Mouse (Mus musculus): ENCODE data around the gene Crispld2. TPM values are rescaled to one million over a fixed set of nuclear protein-coding genes. Genes with fewer than 3 reads are reported as not detected.

Gene Crispld2
- polyA plus RNA-seq, 1 experiment from 2014 or later, result 12.2 TPM

- Histone ChIP-seq H3K4me1 (replicated peaks; ENCODE audit: insufficient read depth, low read length) (peaks cover 17% of the 10 kb centered on the region; the same call in 1 of the 2 replicates), H3K9ac (ENCODE audit: low read depth, low read length) (peak overlapping the region; percentile 23; the same call in 1 of the 2 replicates), H3K36me3 (ENCODE audit: insufficient read depth, low read length) (no peaks in the 10 kb centered on the region), H3K27ac (no peak overlapping the region), H3K4me3 (replicated peaks; ENCODE audit: low read depth, low read length) (no peak overlapping the region), H3K27me3 (ENCODE audit: insufficient read depth, low read length) (no peaks in the 10 kb centered on the region), H3K4me2 (ENCODE audit: low read length) (peak overlapping the region; percentile 16; the same call in 1 of the 2 replicates), H3K9me3 (replicated peaks; ENCODE audit: low read length) (no peaks in the 10 kb centered on the region)
- DNase-seq (ENCODE audit: low spot score) (no peak), ATAC-seq (replicated peaks; ENCODE audit: low FRiP score, low read depth) (peak; percentile 26; the same call in 1 of the 2 replicates)
- WGBS, result 40% methylated on average over 7 of the region's 7 CpGs
- no peak for TF ChIP-seq CTCF (IDR thresholded peaks at IDR 0.05; ENCODE audit: low read depth)
Observed at GRCm38 (mm10) chr8:119994114-119994513, 1.9 kb downstream of the Crispld2 start.

GRCm38 (mm10) chr8:119994556-119994955 is 2.3 kb downstream of the Crispld2 start:
- Histone ChIP-seq H3K36me3 (ENCODE audit: insufficient read depth, low read length) (no peaks in the 10 kb centered on the region), H3K27ac (no peak overlapping the region), H3K27me3 (ENCODE audit: insufficient read depth, low read length) (no peaks in the 10 kb centered on the region), H3K9me3 (replicated peaks; ENCODE audit: low read length) (no peaks in the 10 kb centered on the region), H3K4me2 (ENCODE audit: low read length) (peak overlapping the region; percentile 16; the same call in 1 of the 2 replicates), H3K4me3 (replicated peaks; ENCODE audit: low read depth, low read length) (no peak overlapping the region), H3K9ac (ENCODE audit: low read depth, low read length) (no peak overlapping the region), H3K4me1 (replicated peaks; ENCODE audit: insufficient read depth, low read length) (peaks cover 17% of the 10 kb centered on the region; the same call in 1 of the 2 replicates)
- DNase-seq (ENCODE audit: low spot score) (no peak), ATAC-seq (replicated peaks; ENCODE audit: low FRiP score, low read depth) (no peak)
- 32% methylated on average over 6 of the region's 6 CpGs for WGBS
- no peak for TF ChIP-seq CTCF (IDR thresholded peaks at IDR 0.05; ENCODE audit: low read depth)

GRCm38 (mm10) chr8:119997266-119997665 is 5.0 kb downstream of the Crispld2 start:
- no peaks in the 10 kb centered on the region for H3K36me3 ChIP-seq (ENCODE audit: insufficient read depth, low read length)
- ATAC-seq (replicated peaks; ENCODE audit: low FRiP score, low read depth), result no peak
- H3K27ac ChIP-seq, result no peak overlapping the region
- H3K27me3 ChIP-seq (ENCODE audit: insufficient read depth, low read length), result no peaks in the 10 kb centered on the region
- 83% methylated on average over 4 of the region's 4 CpGs for WGBS
- no peak for TF ChIP-seq CTCF (IDR thresholded peaks at IDR 0.05; ENCODE audit: low read depth)
- no peak overlapping the region for H3K9ac ChIP-seq (ENCODE audit: low read depth, low read length)
- H3K4me1 ChIP-seq (replicated peaks; ENCODE audit: insufficient read depth, low read length), result peaks cover 28% of the 10 kb centered on the region
- no peak overlapping the region for H3K4me3 ChIP-seq (replicated peaks; ENCODE audit: low read depth, low read length)
- DNase-seq (ENCODE audit: low spot score), result no peak
- no peaks in the 10 kb centered on the region for H3K9me3 ChIP-seq (replicated peaks; ENCODE audit: low read length)
- H3K4me2 ChIP-seq (ENCODE audit: low read length), result no peak overlapping the region

- WGBS, result 59% methylated on average over 8 of the region's 8 CpGs
- TF ChIP-seq CTCF (IDR thresholded peaks at IDR 0.05; ENCODE audit: low read depth), result no peak
- Histone ChIP-seq H3K27ac (no peak overlapping the region), H3K27me3 (ENCODE audit: insufficient read depth, low read length) (no peaks in the 10 kb centered on the region), H3K9me3 (replicated peaks; ENCODE audit: low read length) (no peaks in the 10 kb centered on the region), H3K4me2 (ENCODE audit: low read length) (no peak overlapping the region), H3K4me1 (replicated peaks; ENCODE audit: insufficient read depth, low read length) (peaks cover 29% of the 10 kb centered on the region), H3K36me3 (ENCODE audit: insufficient read depth, low read length) (no peaks in the 10 kb centered on the region), H3K9ac (ENCODE audit: low read depth, low read length) (no peak overlapping the region), H3K4me3 (replicated peaks; ENCODE audit: low read depth, low read length) (no peak overlapping the region)
- ATAC-seq (replicated peaks; ENCODE audit: low FRiP score, low read depth) (no peak), DNase-seq (ENCODE audit: low spot score) (no peak)
Observed at GRCm38 (mm10) chr8:120000461-120000860, 8.2 kb downstream of the Crispld2 start.

- peak; percentile 61 for ATAC-seq (replicated peaks; ENCODE audit: low FRiP score, low read depth)
- 33% methylated on average over 7 of the region's 7 CpGs for WGBS
Observed at GRCm38 (mm10) chr8:120001712-120002111, 9.5 kb downstream of the Crispld2 start.

GRCm38 (mm10) chr8:120002348-120002747 is 10.1 kb downstream of the Crispld2 start:
- Histone ChIP-seq H3K4me2 (ENCODE audit: low read length) (no peak overlapping the region), H3K36me3 (ENCODE audit: insufficient read depth, low read length) (no peaks in the 10 kb centered on the region), H3K4me3 (replicated peaks; ENCODE audit: low read depth, low read length) (no peak overlapping the region), H3K27me3 (ENCODE audit: insufficient read depth, low read length) (no peaks in the 10 kb centered on the region; the same call in 1 of the 2 replicates), H3K9ac (ENCODE audit: low read depth, low read length) (no peak overlapping the region), H3K4me1 (replicated peaks; ENCODE audit: insufficient read depth, low read length) (peaks cover 36% of the 10 kb centered on the region), H3K27ac (peak overlapping the region; percentile 59), H3K9me3 (replicated peaks; ENCODE audit: low read length) (no peaks in the 10 kb centered on the region)
- TF ChIP-seq CTCF (IDR thresholded peaks at IDR 0.05; ENCODE audit: low read depth), result no peak
- WGBS, result 30% methylated on average over 9 of the region's 9 CpGs
- ATAC-seq (replicated peaks; ENCODE audit: low FRiP score, low read depth) (no peak), DNase-seq (ENCODE audit: low spot score) (peak; percentile 23)

More at GRCm38 (mm10) chr8:120001712-120002111, 9.5 kb downstream of the Crispld2 start:
- Histone ChIP-seq H3K4me3 (replicated peaks; ENCODE audit: low read depth, low read length) (no peak overlapping the region), H3K9me3 (replicated peaks; ENCODE audit: low read length) (no peaks in the 10 kb centered on the region), H3K4me1 (replicated peaks; ENCODE audit: insufficient read depth, low read length) (peaks cover 33% of the 10 kb centered on the region), H3K36me3 (ENCODE audit: insufficient read depth, low read length) (no peaks in the 10 kb centered on the region), H3K27me3 (ENCODE audit: insufficient read depth, low read length) (no peaks in the 10 kb centered on the region; the same call in 1 of the 2 replicates), H3K9ac (ENCODE audit: low read depth, low read length) (no peak overlapping the region), H3K4me2 (ENCODE audit: low read length) (no peak overlapping the region), H3K27ac (0 out of 2 replicates have a peak overlapping the region, but pooled peaks have one; percentile 25)
- TF ChIP-seq CTCF (IDR thresholded peaks at IDR 0.05; ENCODE audit: low read depth), result no peak
- DNase-seq (ENCODE audit: low spot score), result peak; percentile 86

Measured in kidney, postnatal 0 days (tissue).